Mouse (Mus musculus): ENCODE measurements around the gene C1qb. TPM values are rescaled to one million over a fixed set of nuclear protein-coding genes. Genes with fewer than 3 reads are reported as not detected.

The C1qb gene
- polyA plus RNA-seq, 1 experiment from 2014 or later, result 196 TPM

DNA sequence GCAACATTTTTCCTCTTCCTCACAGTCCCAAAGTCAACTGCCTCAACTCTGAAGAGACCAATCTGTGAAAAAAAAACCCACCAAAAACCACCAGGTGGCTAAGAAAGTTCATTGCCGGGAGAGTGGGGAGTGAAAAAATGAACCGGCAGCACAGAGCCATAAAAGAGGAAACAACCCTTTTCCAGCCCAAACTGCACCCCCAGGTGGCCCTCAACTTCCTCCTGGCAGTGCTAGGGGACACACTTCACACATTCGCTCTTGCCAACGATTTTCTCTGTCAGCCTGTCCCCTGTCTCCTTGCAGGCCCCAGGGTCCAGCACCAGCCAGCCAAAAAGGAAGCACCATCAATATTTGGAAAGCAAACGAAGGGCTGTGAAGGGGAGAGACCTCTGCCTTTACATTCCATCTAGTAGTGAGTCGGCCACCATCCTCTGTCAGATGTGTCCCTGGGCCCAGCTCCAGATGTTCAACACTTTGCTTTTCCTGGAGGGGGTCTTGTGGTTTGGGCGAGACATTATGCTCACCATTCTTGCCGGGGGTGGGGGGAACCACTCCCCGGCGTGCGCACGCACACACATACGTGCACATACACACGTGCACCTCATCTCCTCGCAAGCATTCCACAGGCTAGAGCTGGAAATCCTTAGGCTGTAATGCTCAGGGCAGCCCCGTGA is 53.3 kb downstream of the C1qb start:
- Histone ChIP-seq H3K4me2 (ENCODE audit: low read depth, low read length) (no peak overlapping the region), H3K36me3 (replicated peaks; ENCODE audit: insufficient read depth, low read length) (no peaks in the 10 kb centered on the region), H3K9ac (replicated peaks) (no peak overlapping the region), H3K9me3 (ENCODE audit: low read length) (no peaks in the 10 kb centered on the region), H3K4me3 (ENCODE audit: low read depth, low read length) (no peak overlapping the region), H3K4me1 (ENCODE audit: insufficient read depth) (peaks cover 9% of the 10 kb centered on the region), H3K27me3 (ENCODE audit: insufficient read depth, low read length) (peaks cover 64% of the 10 kb centered on the region), H3K27ac (ENCODE audit: low read depth) (no peak overlapping the region)
- ATAC-seq (no peak), DNase-seq (no peak)
- 36% methylated on average over 16 of the region's 16 CpGs for WGBS (ENCODE audit: insufficient replicate concordance)
- TF ChIP-seq EP300 (IDR thresholded peaks at IDR 0.05; ENCODE audit: low read depth) (no peak), CTCF (IDR thresholded peaks at IDR 0.05; ENCODE audit: low read depth) (no peak)

DNA sequence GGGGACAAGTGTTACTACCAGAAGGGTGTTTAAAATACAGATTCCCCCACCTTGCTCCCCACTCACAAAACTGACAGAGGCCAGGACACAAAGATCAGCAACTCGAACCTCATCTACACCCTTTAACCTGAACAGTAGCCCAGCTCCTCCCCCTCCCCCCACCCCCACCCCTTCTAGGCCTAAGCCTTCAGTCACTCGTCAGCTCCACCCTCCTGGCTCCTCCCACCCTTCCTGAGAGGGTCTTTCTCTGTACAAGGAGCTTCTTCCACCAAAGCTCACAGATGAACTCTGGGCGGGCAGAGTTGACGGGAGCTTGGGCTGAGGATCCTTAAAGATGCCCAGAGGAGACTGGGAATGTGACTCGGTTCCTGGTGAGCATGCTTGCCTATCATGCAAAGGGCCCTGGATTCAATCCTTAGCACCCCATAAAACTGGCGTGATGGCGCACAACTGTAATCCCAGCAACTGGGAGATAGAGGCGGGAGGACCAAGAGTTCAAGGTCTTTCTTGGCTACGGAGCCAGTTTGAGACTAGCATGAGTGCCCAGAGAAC is 55.6 kb downstream of the C1qb start:
- Histone ChIP-seq H3K27ac (ENCODE audit: low read depth) (no peak overlapping the region), H3K4me3 (ENCODE audit: low read depth, low read length) (no peak overlapping the region), H3K9me3 (ENCODE audit: low read length) (no peaks in the 10 kb centered on the region), H3K9ac (replicated peaks) (no peak overlapping the region), H3K27me3 (ENCODE audit: insufficient read depth, low read length) (peaks cover 44% of the 10 kb centered on the region), H3K36me3 (replicated peaks; ENCODE audit: insufficient read depth, low read length) (no peaks in the 10 kb centered on the region), H3K4me1 (ENCODE audit: insufficient read depth) (peaks cover 4% of the 10 kb centered on the region), H3K4me2 (ENCODE audit: low read depth, low read length) (no peak overlapping the region)
- ATAC-seq, result no peak
- 58% methylated on average over 9 of the region's 9 CpGs for WGBS (ENCODE audit: insufficient replicate concordance)
- TF ChIP-seq CTCF (IDR thresholded peaks at IDR 0.05; ENCODE audit: low read depth), result no peak
- TF ChIP-seq EP300 (IDR thresholded peaks at IDR 0.05; ENCODE audit: low read depth), result no peak
- DNase-seq, result no peak

Other genes starting within 250 kb of the C1qb start
- gene Ephb2, start 50.2 kb downstream of the C1qb start, polyA plus RNA-seq (2015; fragmentation: Nextera tagmentation; extraction: Ambion mirVana), result 0.08 and 0.12 TPM in 2 replicates
- 122 and 136 TPM in 2 replicates for gene C1qc, start 6.9 kb upstream of the C1qb start, polyA plus RNA-seq (2015; fragmentation: Nextera tagmentation; extraction: Ambion mirVana)
- 123 and 130 TPM in 2 replicates for gene C1qa, start 12.6 kb upstream of the C1qb start, polyA plus RNA-seq (2015; fragmentation: Nextera tagmentation; extraction: Ambion mirVana)
- 0.11 TPM in 2 replicates for gene Epha8, start 70.6 kb upstream of the C1qb start, polyA plus RNA-seq (2015; fragmentation: Nextera tagmentation; extraction: Ambion mirVana)
- gene Zbtb40, start 162.6 kb upstream of the C1qb start, polyA plus RNA-seq (2015; fragmentation: Nextera tagmentation; extraction: Ambion mirVana), result 0.52 and 0.56 TPM in 2 replicates

Data from liver, postnatal 0 days (tissue).